Mouse (Mus musculus) midbrain, postnatal 0 days (tissue): Measurements from ENCODE around the gene Oprm1. TPM values are rescaled to one million over a fixed set of nuclear protein-coding genes. Genes with fewer than 3 reads are reported as not detected.
"Not testable (repeated sequence)": the region's sequence is repeated elsewhere in the genome, so short reads cannot be mapped to it uniquely, and the experiment has no call there.

Experiments used
- ATAC-seq: fragments of 200-750 bp; cut with Nextera tagmentation; 2 replicates; pipeline ENCODE4 v1.8.0; 2017; ENCODE audit warnings: moderate number of reproducible peaks, mild to moderate bottlenecking, moderate TSS enrichment, moderate library complexity; ENCODE audit not compliant: low FRiP score
- DNase-seq: peaks from one replicate; pipeline ENCODE4 v3.0.0-alpha.2; 2015; ENCODE audit warnings: low spot score
- H3K27ac ChIP-seq: fragments of 300-500 bp; sonication (generic); 2 replicates; pipeline ENCODE4 v1.5.1; 2014; ENCODE audit warnings: low read depth, mild to moderate bottlenecking, low read length, mixed read lengths
- H3K27me3 ChIP-seq: fragments of 300-500 bp; sonication (generic); 2 replicates; pipeline ENCODE4 v1.6.1; 2014; ENCODE audit warnings: low read length, control low read depth, mixed read lengths; ENCODE audit not compliant: insufficient read depth
- H3K36me3 ChIP-seq: fragments of 300-500 bp; sonication (generic); 2 replicates; pipeline ENCODE4 v1.6.1; 2014; ENCODE audit warnings: low read length, control low read depth, mixed read lengths; ENCODE audit not compliant: insufficient read depth
- H3K4me1 ChIP-seq: fragments of 300-500 bp; sonication (generic); 2 replicates; pipeline ENCODE4 v1.6.1; 2014; ENCODE audit warnings: mild to moderate bottlenecking, control low read depth, antibody characterized with exemption, low read length, mixed read lengths; ENCODE audit not compliant: insufficient read depth
- H3K4me2 ChIP-seq: fragments of 300-500 bp; sonication (generic); 2 replicates; pipeline ENCODE4 v1.6.1; 2014; ENCODE audit warnings: low read depth, mild to moderate bottlenecking, low read length, mixed read lengths; ENCODE audit not compliant: poor library complexity, severe bottlenecking
- H3K4me3 ChIP-seq: fragments of 300-500 bp; sonication (generic); 2 replicates; pipeline ENCODE4 v1.5.1; 2014; ENCODE audit warnings: low read depth, mild to moderate bottlenecking, low read length, moderate library complexity
- H3K9ac ChIP-seq: fragments of 300-500 bp; sonication (generic); replicated peaks from 2 replicates; pipeline ENCODE4 v1.6.1; 2014; ENCODE audit warnings: mild to moderate bottlenecking, low read length, moderate library complexity, mixed read lengths; ENCODE audit not compliant: poor library complexity, severe bottlenecking
- H3K9me3 ChIP-seq: fragments of 300-500 bp; sonication (generic); 2 replicates; pipeline ENCODE4 v1.6.1; 2016; ENCODE audit warnings: low read length, control low read depth
- CTCF ChIP-seq: IDR thresholded peaks from 2 replicates; pipeline ENCODE4 v1.5.1; 2016; ENCODE audit warnings: antibody characterized with exemption, mild to moderate bottlenecking
- WGBS: fragments of 180-500 bp; shearing (Covaris S2); extraction: QIAGEN DNeasy Blood & Tissue Kit; methylation state at CpG from one replicate; pipeline ENCODE4 v1.1.7; 2014; 5-methylcytosine and 5-hydroxymethylcytosine counted together
- polyA plus RNA-seq: library from polyadenylated mRNA; unstranded; fragments of >200 nt; fragmentation: Nextera tagmentation; extraction: Ambion mirVana; gene quantifications from 2 replicates; pipeline ENCODE4 v1.2.1, GENCODE M21; 2015
- total RNA-seq: library from RNA; depleted of rRNA; stranded (reverse); fragments of >200 nt; gene quantifications from 2 replicates; pipeline ENCODE4 v1.2.3, GENCODE M21; 2014

The Oprm1 gene
- total and polyA plus RNA-seq, 2 experiments from 2014 or later: 2.8 to 9.0 TPM

GRCm38 (mm10) chr10:6986246-6986645 lies 227.9 kb downstream of the Oprm1 start:
- H3K9me3 ChIP-seq: no peaks in the 10 kb centered on the region
- H3K9ac ChIP-seq: no peak overlapping the region
- 91% methylated on average over 4 of the region's 4 CpGs for WGBS
- no peaks in the 10 kb centered on the region for H3K27me3 ChIP-seq
- no peak for TF ChIP-seq CTCF
- no peak for DNase-seq
- ATAC-seq: no peak
- H3K27ac ChIP-seq: no peak overlapping the region
- no peaks in the 10 kb centered on the region for H3K4me1 ChIP-seq
- no peak overlapping the region for H3K4me2 ChIP-seq
- no peaks in the 10 kb centered on the region for H3K36me3 ChIP-seq
- H3K4me3 ChIP-seq: no peak overlapping the region

- Histone ChIP-seq H3K9ac (no peak overlapping the region), H3K27me3 (no peaks in the 10 kb centered on the region), H3K4me3 (no peak overlapping the region), H3K4me2 (no peak overlapping the region), H3K4me1 (no peaks in the 10 kb centered on the region), H3K27ac (no peak overlapping the region), H3K36me3 (no peaks in the 10 kb centered on the region), H3K9me3 (no peaks in the 10 kb centered on the region)
- 75% methylated on average over 4 of the region's 4 CpGs for WGBS
- TF ChIP-seq CTCF: no peak
- DNase-seq: no peak
- ATAC-seq: no peak
Observed at GRCm38 (mm10) chr10:6987399-6988098, 229.2 kb downstream of the Oprm1 start.

- no peak for TF ChIP-seq CTCF
- DNase-seq: no peak
Observed at GRCm38 (mm10) chr10:6988555-6988954, 230.2 kb downstream of the Oprm1 start.

GRCm38 (mm10) chr10:6996895-6997294 lies 238.6 kb downstream of the Oprm1 start:
- TF ChIP-seq CTCF: no peak

More at GRCm38 (mm10) chr10:6988555-6988954, 230.2 kb downstream of the Oprm1 start:
- WGBS: 82% methylated on average over 1 of the region's 1 CpGs
- Histone ChIP-seq H3K27me3 (no peaks in the 10 kb centered on the region), H3K4me1 (no peaks in the 10 kb centered on the region), H3K36me3 (no peaks in the 10 kb centered on the region), H3K4me3 (no peak overlapping the region), H3K9me3 (no peaks in the 10 kb centered on the region), H3K27ac (no peak overlapping the region), H3K9ac (no peak overlapping the region), H3K4me2 (no peak overlapping the region)
- no peak for ATAC-seq

GRCm38 (mm10) chr10:6998576-6999250 lies 240.4 kb downstream of the Oprm1 start:
- Histone ChIP-seq H3K4me1 (no peaks in the 10 kb centered on the region), H3K9me3 (no peaks in the 10 kb centered on the region), H3K27me3 (no peaks in the 10 kb centered on the region), H3K4me2 (no peak overlapping the region), H3K4me3 (no peak overlapping the region), H3K9ac (no peak overlapping the region), H3K27ac (no peak overlapping the region), H3K36me3 (no peaks in the 10 kb centered on the region)
- ATAC-seq (no peak), DNase-seq (no peak)
- TF ChIP-seq CTCF: no peak
- 90% methylated on average over 4 of the region's 4 CpGs for WGBS

More at GRCm38 (mm10) chr10:6996895-6997294, 238.6 kb downstream of the Oprm1 start:
- Histone ChIP-seq H3K4me2 (no peak overlapping the region), H3K36me3 (no peaks in the 10 kb centered on the region), H3K27me3 (no peaks in the 10 kb centered on the region), H3K9ac (no peak overlapping the region), H3K9me3 (no peaks in the 10 kb centered on the region), H3K4me3 (no peak overlapping the region), H3K4me1 (no peaks in the 10 kb centered on the region), H3K27ac (no peak overlapping the region)
- no peak for DNase-seq
- no peak for ATAC-seq
- 74% methylated on average over 3 of the region's 3 CpGs for WGBS

- no peak overlapping the region for H3K4me3 ChIP-seq
- no peak overlapping the region for H3K27ac ChIP-seq
- H3K9ac ChIP-seq: no peak overlapping the region
- 79% methylated on average over 3 of the region's 3 CpGs for WGBS
- no peaks in the 10 kb centered on the region for H3K36me3 ChIP-seq
- TF ChIP-seq CTCF: no peak
- H3K27me3 ChIP-seq: no peaks in the 10 kb centered on the region
- no peaks in the 10 kb centered on the region for H3K4me1 ChIP-seq
- DNase-seq (no peak), ATAC-seq (no peak)
- no peak overlapping the region for H3K4me2 ChIP-seq
- no peaks in the 10 kb centered on the region for H3K9me3 ChIP-seq
Observed at GRCm38 (mm10) chr10:6999355-6999754, 241.0 kb downstream of the Oprm1 start.

GRCm38 (mm10) chr10:7003898-7004297 lies 245.6 kb downstream of the Oprm1 start:
- ATAC-seq, H3K4me2 ChIP-seq, H3K4me3 ChIP-seq, H3K36me3 ChIP-seq, H3K9ac ChIP-seq, H3K27ac ChIP-seq, DNase-seq, H3K9me3 ChIP-seq, H3K4me1 ChIP-seq, H3K27me3 ChIP-seq: not testable (repeated sequence)
